Mouse (Mus musculus) kidney, postnatal 10 days (tissue): ENCODE data around the gene Rcn2.
A peak's percentile ranks its signal among the peaks of the same experiment; 100 is the strongest.
"Not testable (repeated sequence)": the region's sequence is repeated elsewhere in the genome, so short reads cannot be mapped to it uniquely, and the experiment has no call there.

ENCODE experiments used
- DNase-seq: peaks from one replicate; pipeline ENCODE4 v3.0.0; 2021; ENCODE audit warnings: mixed read lengths

Rcn2 gene

GRCm38 (mm10) chr9:56041372-56042180 lies at the start of gene Rcn2:
Gene Rcn2, plus strand, starts transcription at chr9:56041845.
- DNase-seq: peak; percentile 96

DNA sequence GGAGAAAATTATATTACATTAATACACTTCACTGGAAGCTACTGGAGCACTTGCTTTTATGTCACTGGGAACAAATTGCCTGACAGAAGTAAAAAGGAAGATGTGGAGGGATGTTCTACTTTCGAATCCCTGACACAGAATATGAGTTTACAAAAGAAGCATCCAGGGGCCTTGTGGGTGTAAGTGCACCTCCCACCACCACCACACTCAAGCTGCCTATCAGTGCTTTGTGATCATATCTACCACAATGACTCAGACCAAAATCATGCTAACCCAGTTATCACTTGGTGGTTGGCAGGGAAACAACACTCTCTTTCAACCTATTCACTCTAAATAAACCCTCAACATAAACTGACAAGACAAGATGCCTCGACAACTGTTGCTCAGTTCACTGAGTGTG lies 37.0 kb upstream of the Rcn2 start:
- not testable (repeated sequence) for DNase-seq

DNA sequence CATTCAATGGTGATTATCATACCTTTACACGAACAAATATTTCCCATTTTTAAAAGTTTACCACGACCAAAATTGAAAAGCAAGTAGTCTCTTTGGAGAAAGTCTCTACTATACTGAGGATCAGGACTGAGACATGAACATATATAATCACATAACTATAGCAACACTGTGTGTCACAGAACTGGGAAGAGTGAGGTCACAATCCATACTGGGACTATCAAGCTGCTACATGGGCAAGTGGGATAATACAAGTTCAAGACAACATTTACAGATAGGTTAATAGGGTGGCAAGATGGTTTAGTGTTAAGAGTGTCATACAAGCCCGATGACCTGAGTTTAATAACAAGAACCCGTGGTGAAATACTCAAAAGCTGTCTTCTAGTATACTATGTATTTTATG lies 31.2 kb upstream of the Rcn2 start, which contains the start of gene 4930563M21Rik:
TSS of gene 4930563M21Rik (minus strand) at position 101 of the 400 bp plus-strand sequence.
- DNase-seq: no peak

- no peak for DNase-seq
Observed at GRCm38 (mm10) chr9:56024772-56025171, 16.9 kb upstream of the Rcn2 start.

- no peak for DNase-seq
Observed at GRCm38 (mm10) chr9:56027292-56027691, 14.4 kb upstream of the Rcn2 start.

DNA sequence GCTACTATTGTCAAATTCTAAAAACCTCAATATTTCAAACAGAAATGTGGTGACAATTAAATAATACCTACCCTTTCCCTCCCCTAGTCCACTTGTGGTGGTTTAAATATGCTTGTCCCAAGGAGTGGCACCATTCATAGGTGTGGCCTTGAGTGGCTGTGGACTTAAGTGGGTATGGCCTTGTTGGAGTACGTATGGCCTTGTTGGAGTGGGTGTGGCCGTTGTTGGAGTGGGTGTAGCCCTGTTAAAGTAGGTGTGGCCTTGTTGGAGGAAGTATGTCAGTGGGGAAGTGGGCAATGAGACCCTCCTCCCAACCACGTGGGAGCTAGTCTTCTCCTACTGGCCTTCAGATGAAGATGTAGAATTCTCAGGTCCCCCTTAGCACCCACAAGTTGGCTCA lies 9.4 kb upstream of the Rcn2 start:
- no peak for DNase-seq

- DNase-seq: no peak
Observed at GRCm38 (mm10) chr9:56042181-56042621, 556 bp downstream of the Rcn2 start.

DNA sequence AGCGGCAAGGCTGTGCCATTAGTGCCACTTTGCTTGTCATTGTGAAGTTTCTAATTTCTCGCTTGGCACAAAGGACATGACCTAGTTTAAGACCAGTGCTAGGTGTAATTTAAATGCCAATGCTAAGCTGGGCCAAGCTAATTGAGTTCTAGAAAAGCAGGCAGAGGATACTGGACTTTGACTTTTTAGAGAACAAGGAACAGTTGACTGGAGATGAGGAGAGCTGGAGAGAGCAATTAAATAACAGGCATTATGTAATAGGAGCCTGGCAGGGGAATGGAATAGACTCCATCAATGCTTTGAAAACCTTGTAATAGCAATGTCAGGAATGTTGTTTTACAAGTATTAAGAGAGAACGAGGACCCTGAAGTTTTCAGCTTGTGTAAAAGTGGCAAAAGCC lies 12.2 kb downstream of the Rcn2 start:
- DNase-seq: no peak

DNA sequence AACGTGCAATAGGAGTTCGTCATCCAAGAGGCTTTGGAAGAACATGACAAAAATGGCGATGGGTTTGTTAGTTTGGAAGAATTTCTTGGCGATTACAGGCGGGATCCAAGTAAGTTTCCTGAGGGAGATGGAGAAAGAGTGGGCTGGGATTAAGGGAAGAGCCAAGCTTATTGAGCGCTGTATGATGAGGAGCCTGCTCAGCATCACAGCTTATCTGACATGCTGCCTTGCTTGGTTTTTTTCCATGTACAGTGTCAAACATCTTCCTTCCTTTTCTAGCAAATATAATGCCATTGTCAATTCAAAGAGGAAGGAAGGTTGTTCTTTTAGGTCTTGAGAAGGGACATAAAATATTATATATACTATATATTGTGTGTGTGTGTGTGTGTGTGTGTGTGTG lies 14.5 kb downstream of the Rcn2 start:
- no peak for DNase-seq

- DNase-seq: no peak
Observed at GRCm38 (mm10) chr9:56062336-56062735, 20.7 kb downstream of the Rcn2 start.

GRCm38 (mm10) chr9:56065011-56065410 lies 23.4 kb downstream of the Rcn2 start:
- DNase-seq: no peak

DNA sequence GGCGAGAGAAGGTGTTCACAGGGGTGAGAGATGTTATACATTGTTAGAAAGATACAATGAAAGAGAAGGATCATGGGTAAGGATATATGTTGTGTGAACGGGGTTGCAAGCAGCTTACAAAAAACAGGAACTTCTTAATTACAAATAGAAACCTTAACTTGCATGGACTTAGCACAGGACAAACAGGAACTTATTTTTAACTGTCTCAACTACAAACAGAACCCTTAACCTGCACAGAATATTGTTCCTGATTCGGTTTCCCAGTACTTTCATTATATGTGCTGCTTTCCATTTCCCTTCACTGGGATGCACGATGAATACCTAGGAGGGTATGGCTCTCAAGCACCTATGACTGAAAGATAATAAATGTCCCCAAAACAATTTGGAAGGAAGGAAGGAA lies 26.3 kb downstream of the Rcn2 start:
- DNase-seq: no peak

GRCm38 (mm10) chr9:56068630-56069029 lies 27.0 kb downstream of the Rcn2 start:
- DNase-seq: no peak

DNA sequence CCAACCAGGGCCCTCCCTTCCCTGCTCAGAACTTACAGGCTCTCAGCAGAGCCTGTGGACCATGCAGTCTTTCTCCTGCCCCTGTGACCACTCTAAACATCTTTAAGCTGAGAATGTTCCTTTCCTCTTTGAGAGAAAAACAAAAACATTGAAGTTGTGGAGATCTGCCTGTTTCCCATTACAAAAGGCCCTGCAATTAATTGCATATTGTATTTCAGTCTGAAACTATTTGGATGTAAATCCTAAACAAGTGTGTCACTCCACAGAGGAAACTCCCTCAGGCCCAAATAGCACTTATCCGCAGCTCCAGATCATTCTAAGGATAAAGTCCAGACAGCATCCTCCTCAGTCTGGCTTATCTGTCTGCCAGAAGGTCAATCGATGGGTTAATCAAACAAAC lies 31.2 kb downstream of the Rcn2 start:
- DNase-seq: no peak

- DNase-seq: no peak
Observed at GRCm38 (mm10) chr9:56074863-56075262, 33.2 kb downstream of the Rcn2 start.

DNA sequence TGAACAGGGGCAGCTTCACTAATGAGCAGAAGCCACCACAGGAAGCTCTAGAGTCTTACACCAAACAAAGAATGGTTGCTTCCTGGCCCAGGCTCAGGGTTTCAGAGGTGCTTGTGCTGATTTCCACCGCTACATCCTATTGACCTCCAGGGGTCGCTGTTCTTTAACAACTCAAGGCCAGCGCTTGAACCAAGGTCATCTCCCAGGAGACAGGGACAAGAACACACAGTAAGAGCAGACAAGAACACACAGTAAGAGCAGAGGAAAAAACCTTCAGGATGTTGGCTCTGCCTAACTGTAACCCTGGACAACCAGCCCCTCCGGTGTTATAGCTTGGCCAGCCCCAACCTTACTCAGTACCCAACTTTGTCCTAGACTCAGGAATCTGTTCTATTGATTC lies 33.6 kb downstream of the Rcn2 start:
- peak; percentile 80 for DNase-seq

- DNase-seq: peak; percentile 74
Observed at GRCm38 (mm10) chr9:56075901-56076620, 34.4 kb downstream of the Rcn2 start.

DNA sequence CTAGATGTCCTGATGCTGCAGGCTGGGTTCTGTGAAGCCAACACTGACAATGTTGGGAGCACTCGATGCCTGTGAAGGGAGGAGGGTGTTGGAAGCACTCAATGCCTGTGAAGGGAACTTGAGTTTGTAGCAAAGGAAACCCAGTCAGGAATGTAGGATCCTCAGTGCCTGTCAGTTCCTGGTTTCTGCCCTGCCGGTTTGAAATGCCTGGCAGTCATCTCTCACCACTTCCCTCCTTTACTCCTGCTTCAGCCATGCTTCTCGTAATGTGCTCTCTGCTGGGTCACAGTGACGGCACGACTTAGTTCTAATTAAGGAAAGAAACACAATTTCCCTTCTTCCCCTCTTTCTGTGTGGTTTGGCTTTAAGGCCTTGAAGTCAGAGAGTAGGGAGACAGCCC lies 37.9 kb downstream of the Rcn2 start:
- no peak for DNase-seq

DNA sequence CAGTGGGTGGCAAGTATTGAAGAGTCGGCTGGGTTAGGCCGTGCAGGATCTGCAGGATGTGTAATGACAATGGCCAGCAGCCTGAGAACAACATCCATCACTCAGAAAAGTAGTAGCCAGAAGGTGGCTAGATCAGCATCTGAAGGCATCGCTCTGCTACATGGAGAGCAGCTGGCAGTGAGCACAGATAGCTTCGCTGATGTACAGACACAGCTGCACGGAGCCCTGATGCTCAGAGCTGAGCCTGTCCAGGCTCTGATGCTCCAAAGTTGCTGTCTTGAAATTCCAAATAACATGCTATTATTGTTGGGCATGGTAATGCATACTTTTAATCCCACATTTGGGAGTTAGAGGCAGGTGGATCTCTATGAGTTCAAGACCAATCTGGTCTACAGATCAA lies 44.9 kb downstream of the Rcn2 start:
- DNase-seq: no peak

DNA sequence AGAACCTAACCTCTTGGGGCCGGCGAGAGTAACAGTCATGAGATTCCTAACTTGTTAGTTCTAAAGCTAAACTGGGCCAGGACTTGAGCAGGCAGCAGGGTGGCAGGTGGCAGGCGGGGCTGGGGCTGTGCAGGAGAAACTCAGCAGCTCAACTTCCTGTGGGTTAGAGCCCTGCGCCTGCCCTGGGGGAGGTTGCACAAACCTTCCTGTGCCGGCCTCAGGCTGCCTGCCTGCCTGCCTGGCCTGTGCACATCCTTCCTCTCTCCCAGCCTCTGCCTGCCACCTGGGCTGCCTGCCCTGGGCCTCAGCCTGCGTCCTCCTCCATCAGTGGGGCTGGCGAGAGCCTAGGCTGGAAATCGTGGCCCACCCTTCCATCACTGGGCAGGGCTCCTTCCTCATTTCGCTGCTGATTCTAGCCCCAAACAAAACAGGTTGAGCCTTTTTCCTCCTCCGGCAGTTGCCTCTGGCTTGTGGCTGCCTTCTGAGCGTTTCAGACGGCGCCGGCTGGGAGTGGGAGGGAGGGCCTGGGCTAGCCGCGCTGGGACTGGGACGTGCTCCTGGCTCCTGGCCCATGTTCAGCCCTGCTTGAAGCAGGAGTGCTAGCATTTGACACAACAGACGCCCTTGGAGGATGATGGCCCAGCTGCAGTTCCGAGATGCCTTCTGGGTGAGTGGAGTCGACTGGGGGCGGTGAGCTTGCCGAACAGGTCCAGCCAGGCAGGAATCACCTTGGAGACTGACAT lies 48.3 kb downstream of the Rcn2 start, which contains the start of gene Pstpip1:
TSS of gene Pstpip1 (plus strand) at position 185 of the 743 bp plus-strand sequence.
- DNase-seq: peak; percentile 83

GRCm38 (mm10) chr9:56090546-56091225 lies 49.0 kb downstream of the Rcn2 start:
- no peak for DNase-seq

- no peak for DNase-seq
Observed at GRCm38 (mm10) chr9:56092102-56092501, 50.5 kb downstream of the Rcn2 start.
